Mouse (Mus musculus) intestine, postnatal 0 days (tissue): ENCODE data around the gene Hspa12a. TPM values are rescaled to one million over a fixed set of nuclear protein-coding genes. Genes with fewer than 3 reads are reported as not detected.

ENCODE experiments used
- ATAC-seq: fragments of 200-750 bp; cut with Nextera tagmentation; 2 replicates; pipeline ENCODE4 v1.8.0; 2017; ENCODE audit warnings: mild to moderate bottlenecking, moderate TSS enrichment, moderate library complexity
- H3K27ac ChIP-seq: fragments of 300-500 bp; sonication (generic); 2 replicates; pipeline ENCODE4 v1.5.1; 2014; ENCODE audit warnings: mild to moderate bottlenecking, low read depth, low read length, moderate library complexity
- H3K27me3 ChIP-seq: fragments of 300-500 bp; sonication (generic); replicated peaks from 2 replicates; pipeline ENCODE4 v1.6.1; 2014; ENCODE audit warnings: low read length, mixed read lengths; ENCODE audit not compliant: control insufficient read depth, insufficient read depth
- H3K36me3 ChIP-seq: fragments of 300-500 bp; sonication (generic); 2 replicates; pipeline ENCODE4 v1.6.1; 2014; ENCODE audit warnings: mild to moderate bottlenecking, moderate library complexity; ENCODE audit not compliant: control insufficient read depth, insufficient read depth
- H3K4me1 ChIP-seq: fragments of 300-500 bp; sonication (generic); replicated peaks from 2 replicates; pipeline ENCODE4 v1.6.1; 2014; ENCODE audit warnings: antibody characterized with exemption, low read length, mixed read lengths; ENCODE audit not compliant: control insufficient read depth, insufficient read depth
- H3K4me2 ChIP-seq: fragments of 300-500 bp; sonication (generic); replicated peaks from 2 replicates; pipeline ENCODE4 v1.6.1; 2014; ENCODE audit warnings: low read depth, mild to moderate bottlenecking, moderate library complexity
- H3K4me3 ChIP-seq: fragments of 300-500 bp; sonication (generic); 2 replicates; pipeline ENCODE4 v1.5.1; 2014; ENCODE audit warnings: low read depth, low read length
- H3K9ac ChIP-seq: fragments of 300-500 bp; sonication (generic); 2 replicates; pipeline ENCODE4 v1.6.1; 2014; ENCODE audit warnings: mild to moderate bottlenecking, low read depth, low read length
- H3K9me3 ChIP-seq: fragments of 300-500 bp; sonication (generic); 2 replicates; pipeline ENCODE4 v1.6.1; 2016; ENCODE audit warnings: mixed run types; ENCODE audit not compliant: control insufficient read depth
- CTCF ChIP-seq: sonication (generic); IDR thresholded peaks from 2 replicates; pipeline ENCODE4 v1.5.1; 2016; ENCODE audit warnings: low read depth, mild to moderate bottlenecking, control low read depth, antibody characterized with exemption, moderate library complexity
- WGBS: fragments of 180-500 bp; shearing (Covaris S2); extraction: QIAGEN DNeasy Blood & Tissue Kit; methylation state at CpG from one replicate; pipeline ENCODE4 v1.1.7; 2014; 5-methylcytosine and 5-hydroxymethylcytosine counted together
- polyA plus RNA-seq: library from polyadenylated mRNA; unstranded; fragments of >200 nt; fragmentation: Nextera tagmentation; extraction: Ambion mirVana; gene quantifications from 2 replicates; pipeline ENCODE4 v1.2.1, GENCODE M21; 2015

Hspa12a gene
- polyA plus RNA-seq, 1 experiment from 2014 or later = 3.6 TPM

GRCm38 (mm10) chr19:58833639-58834180, 109.7 kb downstream of the Hspa12a start:
- TF ChIP-seq CTCF = no peak
- Histone ChIP-seq H3K36me3 (no peaks in the 10 kb centered on the region), H3K27ac (no peak overlapping the region), H3K9me3 (no peaks in the 10 kb centered on the region), H3K4me2 (no peak overlapping the region), H3K27me3 (no peaks in the 10 kb centered on the region), H3K4me3 (no peak overlapping the region), H3K9ac (no peak overlapping the region), H3K4me1 (no peaks in the 10 kb centered on the region)
- ATAC-seq = no peak
- WGBS = 55% methylated on average over 13 of the region's 13 CpGs

GRCm38 (mm10) chr19:58832988-58833387, 110.5 kb downstream of the Hspa12a start:
- ATAC-seq = no peak
- Histone ChIP-seq H3K9ac (no peak overlapping the region), H3K4me3 (no peak overlapping the region), H3K36me3 (no peaks in the 10 kb centered on the region), H3K4me2 (no peak overlapping the region), H3K4me1 (no peaks in the 10 kb centered on the region), H3K9me3 (no peaks in the 10 kb centered on the region), H3K27me3 (no peaks in the 10 kb centered on the region), H3K27ac (no peak overlapping the region)
- TF ChIP-seq CTCF = no peak
- 75% methylated on average over 2 of the region's 2 CpGs for WGBS

GRCm38 (mm10) chr19:58831280-58831922, 112.1 kb downstream of the Hspa12a start:
- 84% methylated on average over 9 of the region's 9 CpGs for WGBS
- no peaks in the 10 kb centered on the region for H3K4me1 ChIP-seq
- no peaks in the 10 kb centered on the region for H3K36me3 ChIP-seq
- H3K27ac ChIP-seq = no peak overlapping the region
- no peak overlapping the region for H3K4me2 ChIP-seq
- H3K27me3 ChIP-seq = no peaks in the 10 kb centered on the region
- no peak for TF ChIP-seq CTCF
- no peak overlapping the region for H3K9ac ChIP-seq
- H3K9me3 ChIP-seq = no peaks in the 10 kb centered on the region
- ATAC-seq = no peak
- no peak overlapping the region for H3K4me3 ChIP-seq

- Histone ChIP-seq H3K27ac (no peak overlapping the region), H3K4me1 (no peaks in the 10 kb centered on the region), H3K9me3 (no peaks in the 10 kb centered on the region), H3K36me3 (peaks cover 3% of the 10 kb centered on the region; the same call in 1 of the 2 replicates), H3K9ac (no peak overlapping the region), H3K27me3 (no peaks in the 10 kb centered on the region), H3K4me3 (no peak overlapping the region), H3K4me2 (no peak overlapping the region)
- ATAC-seq = no peak
- WGBS = 87% methylated on average over 7 of the region's 7 CpGs
- no peak for TF ChIP-seq CTCF
Observed at GRCm38 (mm10) chr19:58830182-58830581, 113.3 kb downstream of the Hspa12a start.

GRCm38 (mm10) chr19:58829575-58829974, 113.9 kb downstream of the Hspa12a start:
- Histone ChIP-seq H3K27ac (no peak overlapping the region), H3K4me2 (no peak overlapping the region), H3K9ac (no peak overlapping the region), H3K4me1 (no peaks in the 10 kb centered on the region), H3K9me3 (no peaks in the 10 kb centered on the region), H3K27me3 (no peaks in the 10 kb centered on the region), H3K4me3 (no peak overlapping the region), H3K36me3 (peaks cover 8% of the 10 kb centered on the region; the same call in 1 of the 2 replicates)
- 84% methylated on average over 5 of the region's 5 CpGs for WGBS
- TF ChIP-seq CTCF = no peak
- ATAC-seq = no peak

GRCm38 (mm10) chr19:58827656-58828055, 115.8 kb downstream of the Hspa12a start:
- no peak overlapping the region for H3K27ac ChIP-seq
- 73% methylated on average over 7 of the region's 7 CpGs for WGBS
- no peak overlapping the region for H3K4me3 ChIP-seq
- TF ChIP-seq CTCF = peak; percentile 25; the same call in 1 of the 2 replicates
- H3K4me2 ChIP-seq = no peak overlapping the region
- no peak for ATAC-seq
- no peak overlapping the region for H3K9ac ChIP-seq
- H3K9me3 ChIP-seq = no peaks in the 10 kb centered on the region
- H3K27me3 ChIP-seq = no peaks in the 10 kb centered on the region
- peaks cover 8% of the 10 kb centered on the region; the same call in 1 of the 2 replicates for H3K36me3 ChIP-seq
- no peaks in the 10 kb centered on the region for H3K4me1 ChIP-seq
